Mouse (Mus musculus): ENCODE results near the gene Gm49353. TPM values are rescaled to one million over a fixed set of nuclear protein-coding genes. Genes with fewer than 3 reads are reported as not detected.
A peak's percentile ranks its signal among the peaks of the same experiment; 100 is the strongest.

Gm49353 gene
- total RNA-seq, 2 experiments from 2014 or later, result 26.7 to 27.8 TPM

GRCm38 (mm10) chr10:29206730-29207129 lies 8.0 kb downstream of the Gm49353 start:
- DNase-seq (ENCODE audit: extremely low spot score in 1 of 2, low spot score in 2 of 2), result no peak
- peak; percentile 83 for TF ChIP-seq CTCF (IDR thresholded peaks at IDR 0.05)
- no peak overlapping the region for H3K4me3 ChIP-seq
- intact Hi-C loops (cut with DNase I), result loop anchor here (2.0 to 5.0 kb wide), 3 partner anchors 60 to 119 kb away; no protein-coding TSS in a partner anchor
- no peak overlapping the region for H3K27ac ChIP-seq

- no peak for TF ChIP-seq CTCF (IDR thresholded peaks at IDR 0.05)
- H3K27ac ChIP-seq, result no peak overlapping the region
- no peak overlapping the region for H3K4me3 ChIP-seq
- intact Hi-C loops (cut with DNase I), result loop anchor here (5.0 kb wide), 1 partner anchor 121 kb away; no protein-coding TSS in a partner anchor
- no peak for DNase-seq (ENCODE audit: extremely low spot score in 1 of 2, low spot score in 2 of 2)
Measured at GRCm38 (mm10) chr10:29208735-29209134, 10.0 kb downstream of the Gm49353 start.

GRCm38 (mm10) chr10:29211453-29211852 lies 12.7 kb downstream of the Gm49353 start, which contains the start of gene 9330159F19Rik:
TSS of gene 9330159F19Rik (plus strand) at chr10:29211606.
- H3K4me3 ChIP-seq, result peak within 1 kb of the TSS; percentile 35
- peak; percentile 38 to 44 for DNase-seq (ENCODE audit: extremely low spot score in 1 of 2, low spot score in 2 of 2)
- TF ChIP-seq CTCF (IDR thresholded peaks at IDR 0.05), result no peak
- peak within 1 kb of the TSS; percentile 83 for H3K27ac ChIP-seq
- intact Hi-C loops (cut with DNase I), result no loop called here

- no peak for TF ChIP-seq CTCF (IDR thresholded peaks at IDR 0.05)
- DNase-seq (ENCODE audit: extremely low spot score in 1 of 2, low spot score in 2 of 2), result no peak
Measured at GRCm38 (mm10) chr10:29213534-29214100, 14.9 kb downstream of the Gm49353 start.

GRCm38 (mm10) chr10:29216957-29217356 lies 18.2 kb downstream of the Gm49353 start:
- DNase-seq (ENCODE audit: extremely low spot score in 1 of 2, low spot score in 2 of 2), result no peak
- intact Hi-C loops (cut with DNase I), result no loop called here
- Histone ChIP-seq H3K4me3 (no peak overlapping the region), H3K27ac (no peak overlapping the region)
- no peak for TF ChIP-seq CTCF (IDR thresholded peaks at IDR 0.05)

More at GRCm38 (mm10) chr10:29213534-29214100, 14.9 kb downstream of the Gm49353 start:
- intact Hi-C loops (cut with DNase I), result loop anchor here (2.0 kb wide), 2 partner anchors 65 to 99 kb away; partner anchors contain the start of gene Echdc1
- H3K27ac ChIP-seq, result peak overlapping the region; percentile 83
- peak overlapping the region; percentile 11; the same call in 1 of the 2 replicates for H3K4me3 ChIP-seq

GRCm38 (mm10) chr10:29217451-29217850 lies 18.7 kb downstream of the Gm49353 start:
- intact Hi-C loops (cut with DNase I), result no loop called here
- no peak for DNase-seq (ENCODE audit: extremely low spot score in 1 of 2, low spot score in 2 of 2)
- H3K27ac ChIP-seq, result no peak overlapping the region
- no peak overlapping the region for H3K4me3 ChIP-seq
- TF ChIP-seq CTCF (IDR thresholded peaks at IDR 0.05), result no peak

GRCm38 (mm10) chr10:29225329-29225728 lies 26.6 kb downstream of the Gm49353 start:
- no peak overlapping the region for H3K4me3 ChIP-seq
- DNase-seq (ENCODE audit: extremely low spot score in 1 of 2, low spot score in 2 of 2), result no peak
- intact Hi-C loops (cut with DNase I), result loop anchor here (5.0 kb wide), 1 partner anchor 82 kb away; no protein-coding TSS in a partner anchor
- no peak overlapping the region for H3K27ac ChIP-seq
- TF ChIP-seq CTCF (IDR thresholded peaks at IDR 0.05), result no peak

GRCm38 (mm10) chr10:29231208-29231607 lies 32.5 kb downstream of the Gm49353 start:
- no peak for DNase-seq (ENCODE audit: extremely low spot score in 1 of 2, low spot score in 2 of 2)
- no peak for TF ChIP-seq CTCF (IDR thresholded peaks at IDR 0.05)
- Histone ChIP-seq H3K4me3 (no peak overlapping the region), H3K27ac (no peak overlapping the region)
- intact Hi-C loops (cut with DNase I), result no loop called here

Other genes with a start within 250 kb of the Gm49353 start
- gene 2310057J18Rik, start 212.7 kb upstream of the Gm49353 start, total RNA-seq (2021), result not detected
- 100 to 1,000 TPM; 179 to 180 TPM for gene Soga3, start 55.1 kb upstream of the Gm49353 start, total RNA-seq (2021)
- gene 9330159F19Rik, start 12.7 kb downstream of the Gm49353 start, total RNA-seq (2021), result 10 to 100 TPM; 81.3 to 87.5 TPM
- gene Echdc1, start 114.2 kb downstream of the Gm49353 start, total RNA-seq (2021), result 10 to 100 TPM; 24.6 to 28.1 TPM
- gene Rnf146, start 163.5 kb downstream of the Gm49353 start, total RNA-seq (2021), result 100 to 1,000 TPM in 1 of 2 experiments, 10 to 100 TPM in 1; 88.0 to 103 TPM

Measured in left cerebral cortex, adult 2 months (tissue).